Mouse (Mus musculus): ENCODE data around the gene Tubgcp5.
A peak's percentile ranks its signal among the peaks of the same experiment; 100 is the strongest.
"Not testable (repeated sequence)": the region's sequence is repeated elsewhere in the genome, so short reads cannot be mapped to it uniquely, and the experiment has no call there.

Gene Tubgcp5

DNA sequence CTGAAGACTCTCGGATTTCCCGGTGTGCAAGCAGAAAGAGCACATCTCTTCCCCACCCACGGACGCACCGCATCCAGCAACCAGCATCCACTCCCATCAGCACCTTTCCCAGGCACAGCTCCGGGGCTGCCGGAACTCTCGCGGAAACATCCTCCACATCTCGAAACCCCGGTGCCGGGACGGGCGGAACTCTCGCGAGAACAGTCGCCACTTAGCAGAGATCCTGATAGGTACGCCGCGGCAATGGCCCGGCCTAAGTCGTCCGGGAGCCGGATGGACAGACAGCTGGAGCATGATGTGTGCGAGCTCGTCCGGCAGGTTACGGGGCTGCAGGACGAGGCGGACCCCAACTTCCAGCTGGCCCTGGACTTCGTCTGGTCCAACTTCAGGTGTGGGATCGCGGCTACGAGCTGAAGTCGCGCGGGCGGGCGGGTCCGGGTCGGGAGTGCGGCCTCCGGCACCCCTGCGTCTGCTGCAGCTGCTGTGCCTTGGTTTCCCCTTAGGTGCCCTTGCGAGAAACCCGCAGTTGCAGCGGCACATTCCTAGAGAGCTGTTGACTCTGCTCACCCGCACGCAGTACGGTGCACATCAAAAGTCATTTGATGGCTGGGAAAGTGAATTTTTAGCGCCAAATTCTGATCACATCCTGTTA lies at the start of gene Tubgcp5:
Gene Tubgcp5, plus strand, starts transcription at position 203 of the 652 bp plus-strand sequence.
- peak; percentile 99 for DNase-seq (ENCODE audit: low spot score)

DNA sequence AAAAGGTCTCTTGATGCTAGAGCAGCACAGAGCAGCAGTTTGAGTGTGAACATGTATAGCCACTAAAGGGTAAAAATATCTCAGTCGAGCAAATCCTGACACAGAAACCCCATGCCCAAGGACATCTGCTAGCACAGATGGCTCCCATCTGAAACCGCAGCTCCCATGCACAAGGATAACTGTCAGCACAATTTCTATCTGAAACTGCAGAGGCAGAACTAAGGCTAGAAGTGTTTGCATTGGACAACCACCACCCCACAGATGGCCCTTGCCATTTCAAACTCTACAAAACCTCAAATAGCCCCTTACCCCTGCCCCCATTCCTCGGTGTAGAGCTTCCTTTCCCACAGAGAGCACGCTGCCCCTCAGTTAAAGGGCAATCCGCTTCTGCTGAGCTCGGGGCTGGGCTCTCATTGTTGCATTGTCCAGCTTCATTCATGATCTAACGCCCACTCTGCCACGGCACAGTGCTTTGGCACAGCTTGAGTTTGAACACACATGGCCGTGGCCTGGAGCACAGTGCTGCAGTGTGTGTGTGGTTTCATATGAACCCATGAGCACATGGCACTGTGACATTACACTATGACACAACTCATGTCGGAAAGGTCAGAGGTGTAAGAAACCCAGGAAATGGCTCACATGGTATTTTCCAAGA lies 49.3 kb upstream of the Tubgcp5 start:
- DNase-seq (ENCODE audit: low spot score) = no peak

DNA sequence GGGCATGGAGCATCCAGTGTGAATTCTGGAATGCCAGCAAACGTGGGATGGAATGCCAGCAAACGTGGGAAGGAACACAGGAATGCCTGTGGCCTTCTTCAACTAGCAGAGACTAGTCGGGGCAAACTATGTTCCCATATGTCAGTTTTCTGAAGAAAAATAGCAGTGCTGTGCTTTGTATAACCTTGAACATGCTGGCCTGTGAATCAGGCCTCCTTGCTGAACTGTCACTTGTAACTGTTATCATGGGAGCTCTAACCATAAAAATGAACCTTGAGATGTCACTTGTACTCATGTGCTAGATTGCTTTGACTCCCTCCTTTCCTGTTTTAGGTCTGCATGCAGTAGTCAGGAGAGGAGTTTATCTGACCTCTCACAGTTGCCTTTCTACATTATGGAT lies 43.1 kb upstream of the Tubgcp5 start:
- no peak for DNase-seq (ENCODE audit: low spot score)

DNA sequence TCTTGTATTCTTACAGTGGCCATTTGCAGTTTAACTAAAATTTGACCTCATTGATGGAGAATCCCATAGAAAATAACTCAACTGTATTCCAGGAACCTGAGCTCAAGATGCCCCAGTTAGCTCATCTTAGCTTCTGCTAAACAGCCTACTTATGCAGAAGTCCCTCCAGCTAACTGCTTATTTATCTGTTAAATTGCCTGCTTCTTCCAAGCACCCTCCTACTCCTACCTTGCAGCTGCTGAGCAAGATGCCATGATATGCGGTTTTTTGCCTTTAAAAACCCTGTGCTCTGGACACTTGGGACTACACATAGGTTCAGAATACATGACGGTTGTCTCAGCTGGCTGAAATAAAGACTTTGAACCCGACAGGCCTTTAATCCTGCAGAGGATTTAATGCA lies 34.6 kb upstream of the Tubgcp5 start:
- no peak for DNase-seq (ENCODE audit: low spot score)

DNA sequence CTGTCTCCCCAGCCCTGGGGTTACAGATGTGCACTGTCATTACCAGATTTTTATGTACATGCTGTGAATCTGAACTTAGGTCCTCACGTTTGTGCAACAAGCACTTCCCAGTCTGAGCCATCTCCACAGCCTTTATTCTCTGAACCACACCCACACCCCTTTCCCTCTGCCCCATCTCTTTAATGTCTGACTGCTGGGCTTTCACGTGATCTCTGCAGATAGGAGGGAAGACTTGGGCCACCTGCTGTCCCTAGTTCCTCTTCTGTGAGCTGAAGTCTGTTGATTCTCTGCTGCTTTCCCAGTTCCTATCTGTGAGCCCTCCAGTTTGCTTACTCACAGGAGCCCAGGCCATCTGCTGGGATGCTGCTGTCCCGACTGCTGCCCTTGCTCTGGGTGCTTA lies 26.0 kb upstream of the Tubgcp5 start, which contains the start of gene Siglech:
Gene Siglech, plus strand, starts transcription at position 253 of the 400 bp plus-strand sequence.
- no peak for DNase-seq (ENCODE audit: low spot score)

DNA sequence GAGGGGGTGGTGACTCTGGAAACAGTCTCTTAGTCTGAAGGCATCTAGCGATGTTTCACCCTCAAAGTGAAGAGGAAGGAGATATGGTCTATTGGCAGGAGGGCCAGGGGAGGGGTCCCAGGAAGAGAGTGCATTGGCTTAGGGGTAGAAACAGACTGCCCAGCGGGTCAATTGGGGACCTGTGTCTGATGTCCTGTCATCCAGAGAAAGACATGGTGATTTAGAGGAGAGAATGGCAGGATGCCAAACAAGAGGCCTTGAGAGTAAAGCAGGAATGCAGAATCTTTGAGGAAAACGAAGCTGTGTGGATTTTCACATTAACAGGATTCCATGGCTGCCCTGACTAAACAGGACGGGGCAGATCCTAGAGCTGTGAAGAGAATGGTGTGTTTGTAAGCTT lies 13.9 kb upstream of the Tubgcp5 start:
- DNase-seq (ENCODE audit: low spot score) = no peak

DNA sequence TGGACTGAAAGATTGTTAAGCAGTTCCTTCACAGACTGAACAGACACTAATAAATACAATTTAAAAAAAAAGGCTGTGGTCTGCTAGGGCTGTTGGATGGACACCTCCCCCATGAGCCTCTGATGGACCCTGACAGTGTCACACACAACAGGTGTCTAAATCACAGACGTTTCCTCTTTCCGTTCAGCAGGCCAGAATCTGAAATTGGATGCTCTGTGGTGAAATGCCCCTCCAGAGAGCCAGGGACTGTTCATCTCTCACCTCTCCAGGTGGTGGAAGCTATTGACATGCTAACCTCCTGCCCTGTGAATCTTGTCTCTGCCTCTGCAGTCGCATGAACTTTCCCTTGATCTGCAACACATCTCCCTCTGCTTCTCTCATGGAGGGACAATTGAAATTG lies 11.5 kb upstream of the Tubgcp5 start:
- no peak for DNase-seq (ENCODE audit: low spot score)

DNA sequence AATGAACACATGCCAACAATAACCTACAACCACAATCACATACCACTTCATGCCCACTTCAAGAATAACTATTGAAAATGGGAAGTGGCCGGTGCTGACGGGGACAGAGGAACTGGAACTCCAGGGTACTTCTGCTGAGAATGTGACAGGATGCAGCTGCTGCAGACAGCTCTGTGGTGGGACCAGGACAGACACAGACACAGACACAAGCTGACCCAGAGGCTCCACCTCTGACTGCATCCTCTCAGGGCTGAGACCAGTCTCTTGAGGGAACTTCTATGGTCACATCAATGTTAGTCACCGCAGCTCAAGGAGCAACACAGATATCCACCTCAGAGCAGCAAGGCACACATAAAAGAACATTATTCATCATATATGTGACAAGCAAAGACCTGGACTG lies 9.4 kb upstream of the Tubgcp5 start:
- DNase-seq (ENCODE audit: low spot score) = peak; percentile 6

DNA sequence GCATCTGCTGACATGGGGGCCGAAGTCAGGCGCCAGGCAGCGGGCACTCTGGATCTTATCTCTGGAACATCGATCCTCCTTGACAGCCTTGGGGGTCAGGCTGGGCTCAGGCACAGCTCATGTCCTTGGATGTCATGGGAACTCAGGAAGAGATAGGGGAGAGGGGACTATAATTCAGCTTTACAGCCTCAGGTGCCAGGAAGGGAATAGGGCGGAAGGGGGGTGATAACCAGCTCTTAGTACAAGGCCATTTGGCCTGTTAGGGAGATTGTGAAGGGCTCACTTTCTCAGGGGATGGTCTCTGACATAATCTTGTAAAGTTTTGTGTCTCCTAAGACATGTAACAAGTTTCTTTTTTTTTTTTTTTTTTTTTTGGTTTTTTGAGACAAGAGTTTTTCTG lies 3.4 kb upstream of the Tubgcp5 start:
- not testable (repeated sequence) for DNase-seq (ENCODE audit: low spot score)

DNA sequence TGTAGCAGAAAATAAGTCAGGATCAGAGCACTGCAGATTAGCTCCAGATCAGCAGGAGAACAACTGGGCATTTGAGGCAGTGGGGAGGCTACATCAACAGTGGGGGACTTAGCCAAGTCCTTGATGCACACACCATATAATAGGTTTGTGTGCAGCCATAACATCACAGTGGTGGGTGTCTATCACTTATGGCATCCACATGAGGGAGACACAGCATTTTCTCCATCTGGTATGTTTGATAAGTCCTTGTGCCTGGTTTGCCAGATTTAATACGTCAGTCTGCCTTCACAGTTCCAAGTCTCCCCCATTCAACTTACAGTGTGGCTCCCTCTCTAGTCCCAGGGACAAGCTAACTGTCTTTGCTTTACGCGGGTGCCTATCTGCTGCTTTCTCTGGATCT lies 1.7 kb upstream of the Tubgcp5 start:
- no peak for DNase-seq (ENCODE audit: low spot score)

DNA sequence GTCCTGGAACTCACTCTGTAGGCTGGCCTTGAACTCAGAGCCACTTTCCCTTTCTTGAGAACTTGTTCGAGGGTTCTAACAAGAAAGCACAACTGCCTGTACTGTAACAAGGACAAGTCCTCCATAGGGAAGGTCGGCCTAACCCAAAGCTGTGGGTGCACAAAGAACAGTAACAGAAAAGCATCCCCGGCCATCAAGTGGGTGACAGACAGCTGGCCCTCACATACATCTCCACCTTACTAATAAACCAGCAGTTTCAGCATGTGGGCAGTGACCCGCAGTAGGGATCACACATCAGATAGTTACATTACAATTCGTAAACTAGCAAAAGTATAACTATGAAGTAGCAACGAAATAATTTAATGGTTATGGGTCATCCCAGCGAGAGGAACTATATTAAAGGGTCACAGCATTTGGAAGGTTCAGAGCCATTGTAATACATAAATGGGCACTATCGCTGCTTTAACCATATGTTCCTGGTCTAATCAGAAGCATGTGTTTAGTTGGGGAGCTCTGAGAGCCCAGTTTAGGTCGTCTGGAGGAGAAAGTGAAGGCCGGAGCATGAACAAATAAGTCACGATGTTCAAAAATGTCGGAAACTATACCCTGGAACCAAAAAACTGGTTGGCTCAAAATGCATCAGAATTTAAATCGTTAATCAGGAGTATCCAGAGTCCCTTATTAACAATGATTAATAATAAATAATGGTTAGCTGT lies 560 bp upstream of the Tubgcp5 start:
- no peak for DNase-seq (ENCODE audit: low spot score)

DNA sequence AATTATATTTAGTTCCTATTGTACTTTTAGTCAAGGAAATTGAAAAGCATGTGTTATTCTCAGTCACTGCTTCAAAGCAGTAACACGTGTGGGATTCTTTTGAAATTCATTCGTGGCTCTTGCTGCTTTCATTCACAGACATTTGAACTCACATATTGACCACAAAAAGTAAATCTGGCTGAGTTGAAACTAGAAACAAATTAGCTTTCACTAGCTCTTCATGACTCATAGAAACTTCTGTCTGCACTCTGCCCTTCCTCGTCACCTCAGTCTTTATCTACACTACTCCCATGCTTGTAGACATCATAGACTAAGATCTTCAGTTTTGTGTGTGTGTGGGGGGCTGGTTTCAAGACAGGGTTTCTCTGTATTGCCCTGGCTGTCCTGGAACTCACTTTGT lies 6.0 kb downstream of the Tubgcp5 start:
- no peak for DNase-seq (ENCODE audit: low spot score)

DNA sequence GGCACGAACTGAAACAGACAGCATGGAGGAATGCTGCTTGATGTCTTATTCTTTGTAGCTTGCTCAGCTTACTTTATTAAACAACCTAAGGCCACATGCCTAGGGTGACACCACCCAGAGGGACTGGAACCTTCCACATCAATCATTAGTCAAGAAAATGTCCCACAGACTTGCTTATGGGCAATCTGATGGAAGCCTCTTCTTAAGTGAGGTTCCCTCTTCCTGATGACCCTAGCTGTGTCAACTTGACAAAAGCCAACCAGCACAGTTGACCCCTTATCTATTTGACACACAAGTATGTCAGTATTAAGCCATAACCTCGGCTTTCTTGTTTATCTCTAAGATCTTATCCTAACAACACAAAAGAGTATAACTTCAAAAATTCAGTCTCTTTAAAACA lies 16.0 kb downstream of the Tubgcp5 start:
- no peak for DNase-seq (ENCODE audit: low spot score)

DNA sequence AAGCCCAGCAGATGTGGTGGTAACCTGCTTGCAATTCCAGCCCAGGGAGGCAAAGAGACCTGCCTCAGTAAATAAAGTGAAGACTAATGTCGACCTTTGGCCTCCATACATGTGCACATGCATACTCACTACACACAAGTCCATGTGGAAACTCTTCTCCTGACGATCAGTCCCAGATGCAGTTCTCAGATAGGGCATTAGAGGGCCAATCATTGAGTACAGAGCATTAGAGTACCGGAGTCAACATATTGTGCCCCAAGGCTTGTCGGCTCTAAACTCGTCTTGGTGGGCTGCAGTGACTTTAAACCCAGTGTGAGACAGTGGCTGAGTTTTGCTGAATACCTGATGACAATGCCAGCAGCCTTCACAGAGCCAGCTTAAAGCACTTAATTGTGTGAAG lies 30.5 kb downstream of the Tubgcp5 start:
- DNase-seq (ENCODE audit: low spot score) = no peak

DNA sequence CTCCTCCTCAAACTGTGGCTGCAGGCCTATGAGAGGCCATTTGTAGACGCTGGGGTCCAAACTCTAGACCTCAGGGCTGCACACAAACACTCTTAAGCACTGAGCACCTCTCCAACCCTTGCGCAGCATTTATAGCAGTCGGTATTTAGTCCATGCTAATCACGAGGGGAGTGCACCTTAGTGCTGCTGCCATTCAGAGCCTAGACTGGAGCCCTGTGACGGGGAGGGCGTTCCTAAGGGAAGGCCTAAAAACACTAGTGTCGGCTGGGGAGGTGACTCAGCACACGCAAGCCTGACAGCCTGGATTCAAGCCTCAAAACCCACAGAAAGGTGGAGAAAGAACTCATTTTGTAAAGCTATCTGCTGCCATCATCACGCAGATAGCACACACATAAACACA lies 33.6 kb downstream of the Tubgcp5 start:
- DNase-seq (ENCODE audit: low spot score) = no peak

DNA sequence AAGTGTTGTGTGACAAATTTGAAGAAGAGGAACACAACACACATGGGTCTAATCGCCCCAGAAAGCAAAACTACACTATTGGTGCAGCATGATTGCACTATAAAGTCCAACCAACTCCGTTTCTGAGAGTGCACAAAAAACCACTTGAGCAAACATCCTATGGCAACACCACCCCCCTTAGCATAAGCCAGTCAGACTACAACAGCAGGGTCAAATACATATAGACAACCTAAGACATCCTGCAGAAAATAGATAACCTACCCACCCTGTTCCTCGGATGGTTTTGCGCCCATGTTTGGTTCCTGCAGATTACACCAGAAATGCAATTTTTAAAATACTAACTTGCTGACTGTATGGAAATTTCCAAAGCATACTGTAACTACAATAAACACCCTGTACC lies 42.9 kb downstream of the Tubgcp5 start:
- DNase-seq (ENCODE audit: low spot score) = no peak

DNA sequence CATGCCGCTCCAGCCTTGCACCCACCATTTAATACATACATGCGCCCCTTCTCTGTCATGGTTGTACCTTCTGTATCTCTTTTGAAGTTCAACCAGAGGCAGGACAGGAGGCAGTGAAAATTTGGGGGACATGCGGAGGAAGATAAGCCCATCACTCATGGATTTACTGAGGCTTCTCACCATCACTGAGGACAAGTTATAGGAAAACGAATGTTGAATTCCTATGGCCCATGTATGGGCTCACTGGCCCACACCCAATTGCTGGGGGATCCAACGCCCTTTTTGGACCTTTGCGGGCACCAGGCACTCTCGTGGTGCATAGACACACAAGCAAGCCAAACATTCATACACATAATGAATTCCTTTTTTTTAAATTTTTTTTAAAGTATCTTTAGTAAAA lies 47.5 kb downstream of the Tubgcp5 start, which contains the start of gene Cyfip1:
Gene Cyfip1, plus strand, starts transcription at position 301 of the 400 bp plus-strand sequence.
- no peak for DNase-seq (ENCODE audit: low spot score)

DNA sequence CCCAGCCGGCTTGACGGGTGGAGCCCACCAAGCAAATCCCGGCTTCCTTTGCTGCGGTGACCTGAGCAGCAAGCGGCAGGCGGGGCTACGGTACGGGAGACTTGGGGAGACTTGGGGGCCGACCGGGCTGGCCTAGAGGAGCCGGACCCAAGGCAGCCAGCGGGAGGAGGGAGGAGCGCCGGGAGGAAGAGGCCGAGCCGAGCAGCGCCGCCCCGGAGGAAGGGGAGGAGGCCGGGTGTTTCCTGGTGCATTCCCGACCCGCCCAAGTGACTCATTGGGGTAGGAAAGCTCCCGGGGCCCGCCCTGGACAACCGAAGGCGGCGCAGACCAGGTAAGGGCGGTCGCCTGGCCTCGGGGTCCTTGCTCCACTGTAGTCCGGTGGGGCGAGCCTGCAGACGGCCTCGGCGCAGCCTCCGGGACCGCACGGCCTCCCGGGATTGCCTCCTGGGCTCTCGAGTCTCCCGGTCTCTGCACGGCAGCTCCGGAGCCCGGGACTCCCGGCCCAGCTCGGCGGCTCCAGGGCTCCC lies 48.1 kb downstream of the Tubgcp5 start:
- peak; percentile 94 for DNase-seq (ENCODE audit: low spot score)

DNA sequence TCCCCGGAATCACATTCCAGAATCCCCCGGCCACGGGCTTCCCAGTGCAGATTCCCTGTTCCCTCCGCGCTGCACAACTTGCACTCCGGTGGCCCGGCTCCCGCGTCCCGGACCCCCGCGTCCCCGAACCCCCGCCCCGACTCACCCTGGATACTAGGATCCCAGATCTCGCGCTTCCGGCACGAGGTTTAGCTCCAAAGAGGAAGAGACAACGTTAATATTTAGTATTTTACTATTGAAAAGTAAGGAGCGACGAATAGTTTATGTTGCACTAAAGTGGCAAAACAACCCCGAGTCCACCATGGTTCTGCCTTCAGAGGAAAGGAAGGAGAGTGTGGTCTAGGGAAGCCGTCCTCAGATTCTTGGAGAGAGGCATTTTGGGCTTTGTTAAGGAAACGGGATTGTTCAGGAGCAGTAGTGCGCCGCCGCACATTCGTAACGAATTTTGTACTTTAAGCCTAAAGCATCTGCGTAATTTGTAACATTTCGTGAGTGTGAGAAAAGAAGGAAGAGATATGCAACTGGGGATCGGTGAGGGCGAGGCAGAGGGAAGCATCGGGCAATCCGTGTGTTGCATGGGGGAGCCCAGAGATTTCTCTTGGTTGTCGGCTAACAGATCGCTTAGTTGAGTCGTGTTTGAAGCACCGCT lies 48.7 kb downstream of the Tubgcp5 start:
- DNase-seq (ENCODE audit: low spot score) = no peak

DNA sequence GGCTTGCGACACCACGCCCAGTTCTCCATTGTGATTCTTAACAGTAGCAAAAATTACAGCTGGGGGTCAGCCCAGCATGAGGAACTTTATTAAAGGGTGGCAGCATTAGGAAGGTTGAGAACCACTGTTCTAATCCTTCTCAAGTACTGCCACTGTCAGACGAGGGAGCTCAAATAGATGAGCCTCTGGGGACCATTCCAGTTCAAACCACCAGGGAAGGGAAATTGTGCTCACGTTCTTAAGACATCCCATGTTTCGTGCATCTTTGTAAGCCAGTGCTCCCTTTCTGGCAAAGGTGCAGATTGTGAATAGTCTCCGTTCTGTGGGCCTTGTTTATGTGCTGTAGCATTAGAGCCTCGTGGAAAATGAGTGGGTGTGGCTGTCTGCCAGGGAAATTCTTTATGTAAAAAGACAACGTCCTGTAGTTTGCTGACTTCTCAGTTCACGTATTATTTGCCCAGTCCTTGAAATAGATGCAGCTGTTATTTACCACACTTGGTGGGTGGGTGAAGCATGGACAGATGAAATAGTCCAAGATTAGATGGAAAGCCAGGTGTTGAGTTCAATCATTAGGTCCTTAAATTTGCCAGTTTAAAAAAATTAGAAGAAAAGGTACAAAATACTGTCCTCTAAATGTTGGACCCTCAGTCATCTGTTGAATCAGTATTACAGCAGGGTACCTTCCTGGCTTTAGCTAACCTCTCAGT lies 52.8 kb downstream of the Tubgcp5 start:
- no peak for DNase-seq (ENCODE audit: low spot score)

DNA sequence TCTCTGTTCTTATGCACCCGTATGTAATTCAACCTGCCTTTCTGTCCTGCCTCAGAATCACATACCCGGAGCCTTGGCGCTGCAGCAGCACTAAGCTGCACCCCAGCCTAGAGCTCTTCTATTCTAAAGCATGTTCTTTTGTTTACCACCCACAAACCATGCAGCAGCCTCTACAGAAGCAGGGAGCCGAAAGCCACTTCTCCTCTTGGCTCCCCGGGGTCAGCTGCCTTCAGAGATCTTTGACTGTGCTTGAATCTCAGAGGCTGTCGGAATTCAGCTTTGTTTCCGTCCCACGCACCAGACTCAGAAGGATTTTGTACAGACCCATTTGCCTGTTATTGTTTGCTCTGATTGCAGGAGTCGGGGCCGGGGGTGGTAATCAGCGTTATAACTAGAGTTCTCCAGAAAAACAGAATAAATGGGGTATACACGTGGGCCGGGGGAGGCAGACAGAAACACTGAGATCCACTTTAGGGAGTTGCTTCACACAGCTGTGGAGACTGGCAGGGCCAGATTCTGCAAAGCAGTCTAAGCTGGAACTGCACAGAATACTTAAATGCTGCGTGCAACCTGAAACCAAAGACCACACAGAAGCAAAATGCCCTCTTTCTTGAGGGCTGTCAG lies 56.1 kb downstream of the Tubgcp5 start:
- no peak for DNase-seq (ENCODE audit: low spot score)
